In genomic region chr15:31318158-31318955, GRCm38 (mm10) we compare ENCODE assay signal across 10 mouse cellular contexts. TPM values are rescaled to one million over a fixed set of nuclear protein-coding genes. Genes with fewer than 3 reads are reported as not detected.
DNase-seq lines count a peak whose midpoint lies in the region; ATAC-seq lines count a peak whose summit lies in the region.
"Had no signal": no experiment of that assay in that cellular context is flagged by ENCODE, and none has a peak within 500 bp of the region (broad histone marks: within the 10 kb centered on the region; RNA-seq: fewer than 3 reads in every experiment).

No protein-coding gene starts in this region.

- no peak overlapping the region for H3K4me2 ChIP-seq in midbrain, embryonic 14.5 days (ENCODE audit: low read length)
- H3K4me2 ChIP-seq in embryonic facial prominence, embryonic 13.5 days, result peak overlapping the region; percentile 14; the same call in 1 of the 2 replicates
- H3K4me2 ChIP-seq in heart, embryonic 12.5 days, result no peak overlapping the region

- H3K27ac ChIP-seq in midbrain, embryonic 10.5 days (replicated peaks), result peak overlapping the region; percentile 33; the same call in 1 of the 2 replicates
- H3K27ac ChIP-seq in midbrain, embryonic 14.5 days (replicated peaks; ENCODE audit: low read depth, low read length), result no peak overlapping the region
- H3K27ac ChIP-seq in embryonic facial prominence, embryonic 13.5 days, result peak overlapping the region; percentile 68
- peak overlapping the region; percentile 82 for H3K27ac ChIP-seq in limb, embryonic 10.5 days
- no peak overlapping the region for H3K27ac ChIP-seq in heart, embryonic 12.5 days (ENCODE audit: poor library complexity, severe bottlenecking)

- WGBS in midbrain, embryonic 10.5 days, result 54% methylated on average over 6 of the region's 6 CpGs
- WGBS in midbrain, embryonic 14.5 days, result 47% methylated on average over 6 of the region's 6 CpGs
- WGBS in embryonic facial prominence, embryonic 13.5 days, result 18% methylated on average over 6 of the region's 6 CpGs
- WGBS in limb, embryonic 10.5 days, result 33% methylated on average over 6 of the region's 6 CpGs
- 68% methylated on average over 6 of the region's 6 CpGs for WGBS in heart, embryonic 12.5 days

- no peaks in the 10 kb centered on the region for H3K27me3 ChIP-seq in midbrain, embryonic 10.5 days (ENCODE audit: low read depth, poor library complexity, severe bottlenecking)
- no peaks in the 10 kb centered on the region for H3K27me3 ChIP-seq in midbrain, embryonic 14.5 days (ENCODE audit: control insufficient read depth, insufficient read depth, low read length)
- no peaks in the 10 kb centered on the region for H3K27me3 ChIP-seq in embryonic facial prominence, embryonic 13.5 days
- no peaks in the 10 kb centered on the region for H3K27me3 ChIP-seq in limb, embryonic 10.5 days (ENCODE audit: low read depth, poor library complexity, severe bottlenecking)
- no peaks in the 10 kb centered on the region for H3K27me3 ChIP-seq in heart, embryonic 12.5 days (replicated peaks)

- H3K9me3 ChIP-seq in midbrain, embryonic 10.5 days (replicated peaks), result no peaks in the 10 kb centered on the region
- no peaks in the 10 kb centered on the region for H3K9me3 ChIP-seq in midbrain, embryonic 14.5 days (ENCODE audit: control insufficient read depth, low read length)
- H3K9me3 ChIP-seq in embryonic facial prominence, embryonic 13.5 days, result no peaks in the 10 kb centered on the region
- no peaks in the 10 kb centered on the region for H3K9me3 ChIP-seq in limb, embryonic 10.5 days (replicated peaks)
- no peaks in the 10 kb centered on the region for H3K9me3 ChIP-seq in heart, embryonic 12.5 days (replicated peaks)

- H3K36me3 ChIP-seq in midbrain, embryonic 10.5 days, result no peaks in the 10 kb centered on the region
- H3K36me3 ChIP-seq in midbrain, embryonic 14.5 days (ENCODE audit: control insufficient read depth, insufficient read depth, low read length), result no peaks in the 10 kb centered on the region
- no peaks in the 10 kb centered on the region for H3K36me3 ChIP-seq in embryonic facial prominence, embryonic 13.5 days
- H3K36me3 ChIP-seq in limb, embryonic 10.5 days, result no peaks in the 10 kb centered on the region
- H3K36me3 ChIP-seq in heart, embryonic 12.5 days, result no peaks in the 10 kb centered on the region

- no peak overlapping the region for H3K9ac ChIP-seq in midbrain, embryonic 14.5 days (replicated peaks; ENCODE audit: low read length)
- no peak overlapping the region for H3K9ac ChIP-seq in embryonic facial prominence, embryonic 13.5 days
- no peak overlapping the region for H3K9ac ChIP-seq in heart, embryonic 12.5 days

- ATAC-seq in midbrain, embryonic 14.5 days (ENCODE audit: low FRiP score, low TSS enrichment), result no peak
- ATAC-seq in embryonic facial prominence, embryonic 13.5 days (ENCODE audit: insufficient number of reproducible peaks, insufficient read depth, low FRiP score, low TSS enrichment, low read depth), result no peak
- no peak for ATAC-seq in heart, embryonic 12.5 days (ENCODE audit: insufficient number of reproducible peaks, low FRiP score)

- H3K4me3 ChIP-seq in midbrain, embryonic 10.5 days, result no peak overlapping the region
- H3K4me3 ChIP-seq in midbrain, embryonic 14.5 days (replicated peaks; ENCODE audit: low read depth, low read length), result no peak overlapping the region
- no peak overlapping the region for H3K4me3 ChIP-seq in embryonic facial prominence, embryonic 13.5 days
- no peak overlapping the region for H3K4me3 ChIP-seq in limb, embryonic 10.5 days
- H3K4me3 ChIP-seq in heart, embryonic 12.5 days, result no peak overlapping the region

- DNase-seq in midbrain, embryonic 10.5 days (ENCODE audit: low spot score), result no peak
- DNase-seq in midbrain, embryonic 14.5 days, result no peak
- peak; percentile 38 for DNase-seq in limb, embryonic 10.5 days (ENCODE audit: low spot score)
- no peak for DNase-seq in embryo, embryonic 11 days
- DNase-seq in MN1 (ENCODE audit: low spot score), result no peak
- DNase-seq: adrenal gland, postnatal 14 days; cerebellum, adult 18-20 months; kidney, postnatal 25 days had no signal

- H3K4me1 ChIP-seq in midbrain, embryonic 10.5 days, result peaks cover 33% of the 10 kb centered on the region
- peaks cover 8% of the 10 kb centered on the region; the same call in 1 of the 2 replicates for H3K4me1 ChIP-seq in midbrain, embryonic 14.5 days (ENCODE audit: control insufficient read depth, insufficient read depth, low read length)
- peaks cover 27% of the 10 kb centered on the region for H3K4me1 ChIP-seq in embryonic facial prominence, embryonic 13.5 days
- H3K4me1 ChIP-seq in limb, embryonic 10.5 days, result peaks cover 30% of the 10 kb centered on the region
- H3K4me1 ChIP-seq in heart, embryonic 12.5 days (replicated peaks), result no peaks in the 10 kb centered on the region

RNA-seq across cellular contexts. Expression of gene Ankrd33b, which starts 49.2 kb away (rescaled TPM):
- 0.56 and 0.77 TPM in 2 replicates for polyA plus RNA-seq in midbrain, embryonic 10.5 days (2016; fragmentation: Nextera tagmentation; extraction: Ambion mirVana)
- 0.18 and 0.64 TPM in 2 replicates for polyA plus RNA-seq in midbrain, embryonic 14.5 days (2014; fragmentation: Nextera tagmentation; extraction: Ambion mirVana)
- 0.32 and 0.74 TPM in 2 replicates for polyA plus RNA-seq in embryonic facial prominence, embryonic 13.5 days (2015; fragmentation: Nextera tagmentation; extraction: Ambion mirVana)
- polyA plus RNA-seq in limb, embryonic 10.5 days (2016; fragmentation: Nextera tagmentation; extraction: Ambion mirVana), result 0.25 and 0.39 TPM in 2 replicates
- 1.7 and 2.1 TPM in 2 replicates for polyA plus RNA-seq in heart, embryonic 12.5 days (2016; fragmentation: Nextera tagmentation; extraction: Ambion mirVana)

Comparison
In these comparisons a context has a peak if more than half of its experiments do, and no peak if none do; other contexts are left out.
1. H3K27ac ChIP-seq: peak in midbrain, embryonic 10.5 days (single experiment), embryonic facial prominence, embryonic 13.5 days (single experiment) and limb, embryonic 10.5 days (single experiment); none in midbrain, embryonic 14.5 days (single experiment) and heart, embryonic 12.5 days (single experiment).